Mouse (Mus musculus): ENCODE data around the gene Akap2. TPM values are rescaled to one million over a fixed set of nuclear protein-coding genes. Genes with fewer than 3 reads are reported as not detected.
A peak's percentile ranks its signal among the peaks of the same experiment; 100 is the strongest.

Akap2 gene
- polyA plus RNA-seq, 1 experiment from 2014 or later: 13.0 TPM

- no peak for ATAC-seq (ENCODE audit: low FRiP score)
- no peaks in the 10 kb centered on the region for H3K27me3 ChIP-seq (ENCODE audit: control insufficient read depth, insufficient read depth, low read length)
- no peak overlapping the region for H3K27ac ChIP-seq
- H3K4me1 ChIP-seq (replicated peaks; ENCODE audit: control insufficient read depth, insufficient read depth, low read length): no peaks in the 10 kb centered on the region; the same call in 1 of the 2 replicates
- no peaks in the 10 kb centered on the region for H3K9me3 ChIP-seq (ENCODE audit: control insufficient read depth, low read length)
- H3K36me3 ChIP-seq (replicated peaks; ENCODE audit: control insufficient read depth, insufficient read depth): peaks cover 33% of the 10 kb centered on the region
- no peak overlapping the region for H3K4me3 ChIP-seq (replicated peaks; ENCODE audit: low read length)
- DNase-seq (ENCODE audit: low spot score): no peak
- no peak overlapping the region for H3K9ac ChIP-seq
- no peak overlapping the region for H3K4me2 ChIP-seq (replicated peaks)
- WGBS: 36% methylated on average over 9 of the region's 9 CpGs
These were observed 135.1 kb downstream of the Akap2 start for GRCm38 (mm10) chr4:57852461-57853040.

GRCm38 (mm10) chr4:57854181-57854580, 136.7 kb downstream of the Akap2 start:
- Histone ChIP-seq H3K4me2 (replicated peaks) (no peak overlapping the region), H3K9ac (no peak overlapping the region), H3K27ac (no peak overlapping the region), H3K36me3 (replicated peaks; ENCODE audit: control insufficient read depth, insufficient read depth) (peaks cover 37% of the 10 kb centered on the region), H3K4me3 (replicated peaks; ENCODE audit: low read length) (no peak overlapping the region), H3K9me3 (ENCODE audit: control insufficient read depth, low read length) (no peaks in the 10 kb centered on the region), H3K4me1 (replicated peaks; ENCODE audit: control insufficient read depth, insufficient read depth, low read length) (no peaks in the 10 kb centered on the region), H3K27me3 (ENCODE audit: control insufficient read depth, insufficient read depth, low read length) (no peaks in the 10 kb centered on the region)
- WGBS: 89% methylated on average over 6 of the region's 6 CpGs
- ATAC-seq (ENCODE audit: low FRiP score) (no peak), DNase-seq (ENCODE audit: low spot score) (no peak)

- ATAC-seq (ENCODE audit: low FRiP score) (no peak), DNase-seq (ENCODE audit: low spot score) (no peak)
- Histone ChIP-seq H3K27me3 (ENCODE audit: control insufficient read depth, insufficient read depth, low read length) (no peaks in the 10 kb centered on the region), H3K4me1 (replicated peaks; ENCODE audit: control insufficient read depth, insufficient read depth, low read length) (no peaks in the 10 kb centered on the region), H3K27ac (no peak overlapping the region), H3K4me3 (replicated peaks; ENCODE audit: low read length) (no peak overlapping the region), H3K4me2 (replicated peaks) (no peak overlapping the region), H3K9ac (no peak overlapping the region), H3K9me3 (ENCODE audit: control insufficient read depth, low read length) (no peaks in the 10 kb centered on the region), H3K36me3 (replicated peaks; ENCODE audit: control insufficient read depth, insufficient read depth) (peaks cover 37% of the 10 kb centered on the region)
- WGBS: 88% methylated on average over 18 of the region's 18 CpGs
These were observed 138.0 kb downstream of the Akap2 start for GRCm38 (mm10) chr4:57855281-57855941.

GRCm38 (mm10) chr4:57856673-57857072, 139.2 kb downstream of the Akap2 start:
- Histone ChIP-seq H3K9ac (no peak overlapping the region), H3K9me3 (ENCODE audit: control insufficient read depth, low read length) (no peaks in the 10 kb centered on the region), H3K27me3 (ENCODE audit: control insufficient read depth, insufficient read depth, low read length) (no peaks in the 10 kb centered on the region), H3K4me1 (replicated peaks; ENCODE audit: control insufficient read depth, insufficient read depth, low read length) (no peaks in the 10 kb centered on the region), H3K4me2 (replicated peaks) (no peak overlapping the region), H3K4me3 (replicated peaks; ENCODE audit: low read length) (no peak overlapping the region), H3K36me3 (replicated peaks; ENCODE audit: control insufficient read depth, insufficient read depth) (peaks cover 37% of the 10 kb centered on the region), H3K27ac (no peak overlapping the region)
- DNase-seq (ENCODE audit: low spot score): no peak
- ATAC-seq (ENCODE audit: low FRiP score): no peak
- WGBS: 97% methylated on average over 10 of the region's 10 CpGs

GRCm38 (mm10) chr4:57860204-57860611, 142.8 kb downstream of the Akap2 start:
- H3K4me2 ChIP-seq (replicated peaks): no peak overlapping the region
- H3K4me1 ChIP-seq (replicated peaks; ENCODE audit: control insufficient read depth, insufficient read depth, low read length): no peaks in the 10 kb centered on the region
- no peaks in the 10 kb centered on the region for H3K9me3 ChIP-seq (ENCODE audit: control insufficient read depth, low read length)
- peaks cover 26% of the 10 kb centered on the region for H3K36me3 ChIP-seq (replicated peaks; ENCODE audit: control insufficient read depth, insufficient read depth)
- no peaks in the 10 kb centered on the region for H3K27me3 ChIP-seq (ENCODE audit: control insufficient read depth, insufficient read depth, low read length)
- DNase-seq (ENCODE audit: low spot score) (no peak), ATAC-seq (ENCODE audit: low FRiP score) (no peak)
- H3K4me3 ChIP-seq (replicated peaks; ENCODE audit: low read length): no peak overlapping the region
- H3K27ac ChIP-seq: no peak overlapping the region
- WGBS: 85% methylated on average over 6 of the region's 6 CpGs
- no peak overlapping the region for H3K9ac ChIP-seq

GRCm38 (mm10) chr4:57861166-57861565, 143.7 kb downstream of the Akap2 start:
- DNase-seq (ENCODE audit: low spot score) (no peak), ATAC-seq (ENCODE audit: low FRiP score) (no peak)
- Histone ChIP-seq H3K4me1 (replicated peaks; ENCODE audit: control insufficient read depth, insufficient read depth, low read length) (no peaks in the 10 kb centered on the region), H3K4me3 (replicated peaks; ENCODE audit: low read length) (no peak overlapping the region), H3K36me3 (replicated peaks; ENCODE audit: control insufficient read depth, insufficient read depth) (peaks cover 17% of the 10 kb centered on the region; the same call in 1 of the 2 replicates), H3K27me3 (ENCODE audit: control insufficient read depth, insufficient read depth, low read length) (no peaks in the 10 kb centered on the region), H3K4me2 (replicated peaks) (no peak overlapping the region), H3K9me3 (ENCODE audit: control insufficient read depth, low read length) (no peaks in the 10 kb centered on the region), H3K9ac (no peak overlapping the region), H3K27ac (no peak overlapping the region)
- WGBS: 82% methylated on average over 6 of the region's 6 CpGs

GRCm38 (mm10) chr4:57861856-57862255, 144.4 kb downstream of the Akap2 start:
- Histone ChIP-seq H3K4me1 (replicated peaks; ENCODE audit: control insufficient read depth, insufficient read depth, low read length) (no peaks in the 10 kb centered on the region), H3K9me3 (ENCODE audit: control insufficient read depth, low read length) (no peaks in the 10 kb centered on the region)
- 90% methylated on average over 8 of the region's 8 CpGs for WGBS

GRCm38 (mm10) chr4:57862269-57862986, 145.0 kb downstream of the Akap2 start:
- ATAC-seq (ENCODE audit: low FRiP score): no peak
- no peaks in the 10 kb centered on the region for H3K9me3 ChIP-seq (ENCODE audit: control insufficient read depth, low read length)
- no peak overlapping the region for H3K4me3 ChIP-seq (replicated peaks; ENCODE audit: low read length)
- 0 out of 2 replicates have a peak, but pooled peaks cover 5% of the 10 kb centered on the region for H3K36me3 ChIP-seq (replicated peaks; ENCODE audit: control insufficient read depth, insufficient read depth)
- no peak overlapping the region for H3K27ac ChIP-seq
- no peaks in the 10 kb centered on the region for H3K27me3 ChIP-seq (ENCODE audit: control insufficient read depth, insufficient read depth, low read length)
- no peaks in the 10 kb centered on the region for H3K4me1 ChIP-seq (replicated peaks; ENCODE audit: control insufficient read depth, insufficient read depth, low read length)
- H3K9ac ChIP-seq: no peak overlapping the region
- no peak overlapping the region for H3K4me2 ChIP-seq (replicated peaks)
- 81% methylated on average over 9 of the region's 9 CpGs for whole genome bisulfite sequencing
- no peak for DNase-seq (ENCODE audit: low spot score)

More at GRCm38 (mm10) chr4:57861856-57862255, 144.4 kb downstream of the Akap2 start:
- no peak overlapping the region for H3K9ac ChIP-seq
- peaks cover 10% of the 10 kb centered on the region; the same call in 1 of the 2 replicates for H3K36me3 ChIP-seq (replicated peaks; ENCODE audit: control insufficient read depth, insufficient read depth)
- no peak for DNase-seq (ENCODE audit: low spot score)
- no peak overlapping the region for H3K4me2 ChIP-seq (replicated peaks)
- H3K27ac ChIP-seq: no peak overlapping the region
- H3K4me3 ChIP-seq (replicated peaks; ENCODE audit: low read length): no peak overlapping the region
- no peaks in the 10 kb centered on the region for H3K27me3 ChIP-seq (ENCODE audit: control insufficient read depth, insufficient read depth, low read length)
- ATAC-seq (ENCODE audit: low FRiP score): no peak

GRCm38 (mm10) chr4:57866088-57866487, 148.6 kb downstream of the Akap2 start:
- H3K4me1 ChIP-seq (replicated peaks; ENCODE audit: control insufficient read depth, insufficient read depth, low read length): no peaks in the 10 kb centered on the region
- no peak overlapping the region for H3K9ac ChIP-seq
- H3K9me3 ChIP-seq (ENCODE audit: control insufficient read depth, low read length): no peaks in the 10 kb centered on the region
- H3K4me2 ChIP-seq (replicated peaks): no peak overlapping the region
- ATAC-seq (ENCODE audit: low FRiP score): no peak; the same call in 1 of the 2 replicates
- WGBS: 36% methylated on average over 2 of the region's 2 CpGs
- H3K27me3 ChIP-seq (ENCODE audit: control insufficient read depth, insufficient read depth, low read length): no peaks in the 10 kb centered on the region
- peak; percentile 28 for DNase-seq (ENCODE audit: low spot score)
- no peaks in the 10 kb centered on the region for H3K36me3 ChIP-seq (replicated peaks; ENCODE audit: control insufficient read depth, insufficient read depth)
- H3K4me3 ChIP-seq (replicated peaks; ENCODE audit: low read length): no peak overlapping the region
- H3K27ac ChIP-seq: no peak overlapping the region
